Mouse (Mus musculus): ENCODE results near the gene Ivd. TPM values are rescaled to one million over a fixed set of nuclear protein-coding genes. Genes with fewer than 3 reads are reported as not detected.

Ivd gene
- total and polyA plus RNA-seq, 3 experiments: 25.5 to 29.3 (median 27.6) TPM

DNA sequence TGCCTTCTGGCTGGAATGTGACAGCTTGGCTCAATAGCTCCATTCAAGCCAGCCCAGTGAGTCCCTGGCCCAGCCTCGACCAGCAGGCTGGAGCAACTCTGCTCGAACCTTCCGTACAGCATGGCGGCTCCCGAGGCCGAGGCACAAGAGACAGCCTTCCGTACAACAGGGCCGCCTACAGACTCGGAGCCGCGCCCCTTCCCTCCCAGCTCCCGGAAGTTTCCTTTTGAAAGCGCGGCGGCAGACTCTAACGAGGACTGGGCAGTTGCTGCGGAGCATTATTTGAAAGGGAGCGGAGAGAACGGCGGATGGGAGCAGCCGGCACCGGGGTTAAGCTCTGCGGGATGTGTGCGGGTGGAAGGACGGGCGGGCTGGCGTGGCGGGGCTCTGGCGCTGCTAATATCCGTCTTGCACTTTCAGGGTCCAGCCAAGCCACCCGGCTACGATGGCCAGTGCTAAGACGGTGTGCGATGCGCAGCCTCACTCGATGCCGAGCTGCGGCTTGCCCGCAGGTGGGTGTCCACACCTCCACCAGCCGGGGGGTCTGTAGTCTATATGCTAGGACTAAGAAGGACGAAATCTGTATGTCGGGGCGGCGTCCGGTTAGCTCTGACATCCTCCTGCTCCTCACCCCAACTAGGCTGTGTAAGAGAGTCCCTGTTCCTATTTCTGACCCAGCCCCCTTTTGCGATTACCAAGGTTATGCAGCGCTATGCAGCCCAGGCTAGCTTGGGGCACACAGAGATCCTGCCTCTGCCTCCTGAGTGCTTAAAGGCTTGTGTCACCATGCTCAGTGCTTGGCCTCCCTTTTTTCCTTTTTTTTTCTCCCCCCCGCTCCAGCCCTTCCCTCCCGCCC is 47.5 kb upstream of the Ivd start, which contains the start of gene Knstrn (continued):
- TF ChIP-seq RCOR1 (conservative IDR thresholded peaks at IDR 0.05; ENCODE audit: low read depth, low read length): peak; percentile 98
- TF ChIP-seq MYC (IDR thresholded peaks at IDR 0.05; ENCODE audit: low read depth, low read length): no peak
- TF ChIP-seq BHLHE40 (IDR thresholded peaks at IDR 0.05; ENCODE audit: low read depth, low read length): no peak
- TF ChIP-seq KAT2A (IDR thresholded peaks at IDR 0.05; ENCODE audit: insufficient replicate concordance, low read length): peak; percentile 87; the same call in 1 of the 2 replicates
- peak; percentile 81 for TF ChIP-seq MXI1 (IDR thresholded peaks at IDR 0.05; ENCODE audit: low read depth, low read length)
- no peak for TF ChIP-seq USF1 (IDR thresholded peaks at IDR 0.05; ENCODE audit: low read depth, low read length)
- peak; percentile 76 for TF ChIP-seq NELFE (IDR thresholded peaks at IDR 0.05; ENCODE audit: low read depth, low read length)
- peak; percentile 29; the same call in 1 of the 2 replicates for TF ChIP-seq GABPA (IDR thresholded peaks at IDR 0.05; ENCODE audit: insufficient replicate concordance, low read depth, low read length)
- TF ChIP-seq ZC3H11A (IDR thresholded peaks at IDR 0.05; ENCODE audit: low read depth, low read length): no peak
- TF ChIP-seq SMC3 (IDR thresholded peaks at IDR 0.05; ENCODE audit: low read depth, low read length): no peak
- TF ChIP-seq RAD21 (IDR thresholded peaks at IDR 0.05; ENCODE audit: low read depth, low read length): no peak
- TF ChIP-seq E2F4 (IDR thresholded peaks at IDR 0.05; ENCODE audit: insufficient replicate concordance, low read depth, low read length): 0 out of 2 replicates have a peak, but pooled peaks have one; percentile 59
- no peak; the same call in none of the 2 replicates for TF ChIP-seq ZMIZ1 (IDR thresholded peaks at IDR 0.05; ENCODE audit: low read depth, low read length)
- no peak for TF ChIP-seq UBTF (IDR thresholded peaks at IDR 0.05; ENCODE audit: low read depth, low read length)

GRCm38 (mm10) chr2:118822800-118823199 is 39.0 kb upstream of the Ivd start:
- H3K4me1 ChIP-seq (ENCODE audit: control insufficient read depth in 1 of 2, insufficient read depth in 2 of 2): no peaks in the 10 kb centered on the region
- H3K79me2 ChIP-seq (replicated peaks; ENCODE audit: control insufficient read depth, extremely low read depth, insufficient read depth, poor library complexity, severe bottlenecking): no peaks in the 10 kb centered on the region
- TF ChIP-seq TCF12 (IDR thresholded peaks at IDR 0.05; ENCODE audit: low read depth, low read length) (no peak), KAT2A (IDR thresholded peaks at IDR 0.05; ENCODE audit: insufficient replicate concordance, low read length) (no peak), POLR2AphosphoS2 (IDR thresholded peaks at IDR 0.05; ENCODE audit: low read depth, low read length) (0 out of 2 replicates have a peak, but pooled peaks have one; percentile 30), NRF1 (IDR thresholded peaks at IDR 0.05; ENCODE audit: low read depth, low read length) (no peak), E2F4 (IDR thresholded peaks at IDR 0.05; ENCODE audit: insufficient replicate concordance, low read depth, low read length) (no peak), POLR2A (IDR thresholded peaks at IDR 0.05; ENCODE audit: low read depth, low read length) (no peak)
- no peak overlapping the region for H3K4me3 ChIP-seq (replicated peaks in 1 of 3; ENCODE audit: low read depth in 2 of 3, low read length in 2 of 3, poor library complexity in 1 of 3)
- in situ Hi-C loops (cut with MboI; ENCODE audit: low pct_ligation_motif_present, low pct_unique_long_range_greater_than_20kb, low sequenced_read_pairs): no loop called here
- H3K36me3 ChIP-seq (replicated peaks in 1 of 2; ENCODE audit: control insufficient read depth in 1 of 2, insufficient read depth in 1 of 2, low read length in 1 of 2): peaks cover 55 to 89% of the 10 kb centered on the region in 2 experiments
- no peak overlapping the region for H3K27ac ChIP-seq (ENCODE audit: insufficient read depth, low read depth)
- H3K9me3 ChIP-seq (replicated peaks; ENCODE audit: low read length): peaks cover 34% of the 10 kb centered on the region
- H3K4me2 ChIP-seq (ENCODE audit: insufficient read depth, low read depth, poor library complexity, severe bottlenecking): no peak overlapping the region
- no peak for DNase-seq (ENCODE audit: extremely low read depth)
- H3K9ac ChIP-seq (ENCODE audit: insufficient read depth, low read depth): no peak overlapping the region
- no peaks in the 10 kb centered on the region for H3K27me3 ChIP-seq (replicated peaks)
- dilution Hi-C loops (cut with MboI; ENCODE audit: extremely low pct_ligation_motif_present, extremely low pct_unique_long_range_greater_than_20kb, low sequenced_read_pairs): no loop called here
